Mouse (Mus musculus) kidney, adult 2 months (tissue): ENCODE results near the gene 0610040J01Rik. TPM values are rescaled to one million over a fixed set of nuclear protein-coding genes. Genes with fewer than 3 reads are reported as not detected.

Experiments used
- DNase-seq: peaks from one replicate; pipeline ENCODE4 v3.0.0; 2021
- H3K27ac ChIP-seq: fragments of 200-500 bp; 2 replicates; pipeline ENCODE4 v1.5.1; 2012; ENCODE audit warnings: low read depth, low read length, control low read depth, inconsistent platforms; ENCODE audit not compliant: insufficient read depth
- H3K27me3 ChIP-seq: fragments of 200-500 bp; replicated peaks from 2 replicates; pipeline ENCODE4 v1.6.1; 2012; ENCODE audit warnings: mild to moderate bottlenecking, moderate library complexity, low read length, inconsistent platforms; ENCODE audit not compliant: control insufficient read depth, insufficient read depth
- H3K36me3 ChIP-seq: fragments of 200-500 bp; 2 replicates; pipeline ENCODE4 v1.6.1; 2012; ENCODE audit warnings: mild to moderate bottlenecking, moderate library complexity, low read length, inconsistent platforms; ENCODE audit not compliant: control insufficient read depth, insufficient read depth
- H3K4me1 ChIP-seq: fragments of 200-500 bp; 2 replicates; pipeline ENCODE4 v1.6.1; 2011; ENCODE audit warnings: low read length; ENCODE audit not compliant: control insufficient read depth, insufficient read depth
- H3K4me3 ChIP-seq: fragments of 200-500 bp; 2 replicates; pipeline ENCODE4 v1.5.1; 2011; ENCODE audit warnings: mild to moderate bottlenecking, low read depth, low read length, control low read depth; ENCODE audit not compliant: insufficient read depth
- CTCF ChIP-seq: fragments of 200-500 bp; conservative IDR thresholded peaks from 2 replicates; pipeline ENCODE4 v1.5.1; 2011; ENCODE audit warnings: low read depth, mild to moderate bottlenecking, control low read depth, low read length, moderate library complexity, mixed read lengths; ENCODE audit not compliant: insufficient read depth, insufficient read length
- POLR2A ChIP-seq: fragments of 200-500 bp; IDR thresholded peaks from one replicate; pipeline ENCODE4 v1.6.1; 2011; ENCODE audit warnings: low read depth, low read length, control low read depth
- WGBS: fragments of 180-500 bp; shearing (Covaris S2); methylation state at CpG from one replicate; pipeline ENCODE4 v1.1.7; 2018; 5-methylcytosine and 5-hydroxymethylcytosine counted together
- polyA plus RNA-seq: library from polyadenylated mRNA; depleted of rRNA; stranded (reverse); fragments of >200 nt; gene quantifications from 2 replicates; pipeline ENCODE4 v1.2.3, GENCODE M21; 2012

The 0610040J01Rik gene
- polyA plus RNA-seq, 1 experiment, result 50.1 TPM

GRCm38 (mm10) chr5:63897820-63898110, 85.6 kb downstream of the 0610040J01Rik start:
- Histone ChIP-seq H3K27me3 (no peaks in the 10 kb centered on the region), H3K27ac (no peak overlapping the region), H3K4me1 (no peaks in the 10 kb centered on the region; the same call in 1 of the 2 replicates), H3K4me3 (no peak overlapping the region), H3K36me3 (no peaks in the 10 kb centered on the region; the same call in 1 of the 2 replicates)
- WGBS, result 69% methylated on average over 3 of the region's 3 CpGs
- TF ChIP-seq CTCF (no peak), POLR2A (no peak)
- peak; percentile 25 for DNase-seq

GRCm38 (mm10) chr5:63903329-63903728, 91.2 kb downstream of the 0610040J01Rik start:
- TF ChIP-seq POLR2A (no peak), CTCF (no peak)
- DNase-seq, result no peak
- Histone ChIP-seq H3K27me3 (no peaks in the 10 kb centered on the region), H3K4me1 (0 out of 2 replicates have a peak, but pooled peaks cover 3% of the 10 kb centered on the region), H3K36me3 (no peaks in the 10 kb centered on the region; the same call in 1 of the 2 replicates), H3K27ac (no peak overlapping the region), H3K4me3 (no peak overlapping the region)
- 50% methylated on average over 3 of the region's 3 CpGs for WGBS

GRCm38 (mm10) chr5:63906149-63907093, 94.3 kb downstream of the 0610040J01Rik start:
- H3K27me3 ChIP-seq, result no peaks in the 10 kb centered on the region
- TF ChIP-seq CTCF, result peak; percentile 98
- TF ChIP-seq POLR2A, result no peak
- H3K4me1 ChIP-seq, result 0 out of 2 replicates have a peak, but pooled peaks cover 3% of the 10 kb centered on the region
- H3K36me3 ChIP-seq, result no peaks in the 10 kb centered on the region
- no peak overlapping the region for H3K4me3 ChIP-seq
- peak; percentile 81 for DNase-seq
- H3K27ac ChIP-seq, result no peak overlapping the region
- 37% methylated on average over 13 of the region's 13 CpGs for WGBS

GRCm38 (mm10) chr5:63907513-63907912, 95.3 kb downstream of the 0610040J01Rik start:
- no peaks in the 10 kb centered on the region for H3K27me3 ChIP-seq
- DNase-seq, result no peak
- H3K4me3 ChIP-seq, result no peak overlapping the region
- no peak overlapping the region for H3K27ac ChIP-seq
- 50% methylated on average over 4 of the region's 4 CpGs for WGBS
- H3K4me1 ChIP-seq, result 0 out of 2 replicates have a peak, but pooled peaks cover 3% of the 10 kb centered on the region
- H3K36me3 ChIP-seq, result no peaks in the 10 kb centered on the region
- TF ChIP-seq CTCF (no peak), POLR2A (no peak)

GRCm38 (mm10) chr5:63910171-63910960, 98.2 kb downstream of the 0610040J01Rik start:
- H3K4me1 ChIP-seq, result 0 out of 2 replicates have a peak, but pooled peaks cover 3% of the 10 kb centered on the region
- no peaks in the 10 kb centered on the region for H3K36me3 ChIP-seq
- no peaks in the 10 kb centered on the region for H3K27me3 ChIP-seq
- 89% methylated on average over 10 of the region's 10 CpGs for WGBS
- DNase-seq, result no peak
- H3K27ac ChIP-seq, result no peak overlapping the region
- TF ChIP-seq POLR2A (no peak), CTCF (no peak)
- no peak overlapping the region for H3K4me3 ChIP-seq

- Histone ChIP-seq H3K27me3 (no peaks in the 10 kb centered on the region), H3K27ac (no peak overlapping the region), H3K36me3 (no peaks in the 10 kb centered on the region), H3K4me3 (no peak overlapping the region), H3K4me1 (0 out of 2 replicates have a peak, but pooled peaks cover 2% of the 10 kb centered on the region)
- TF ChIP-seq POLR2A (no peak), CTCF (no peak)
- no peak for DNase-seq
- 43% methylated on average over 1 of the region's 1 CpGs for WGBS
Observed at GRCm38 (mm10) chr5:63914896-63915295, 102.7 kb downstream of the 0610040J01Rik start.
